Mouse (Mus musculus) gastrocnemius, adult 18-20 months (tissue): Measurements from ENCODE around the gene Mpg. TPM values are rescaled to one million over a fixed set of nuclear protein-coding genes. Genes with fewer than 3 reads are reported as not detected.
A peak's percentile ranks its signal among the peaks of the same experiment; 100 is the strongest.

Experiments used
- DNase-seq: peaks from one replicate; pipeline ENCODE4 v3.0.0; 2021; ENCODE audit warnings: low spot score
- total RNA-seq, 2 experiments: library from RNA; stranded (reverse); gene quantifications; 2 replicates each; pipeline ENCODE4 v1.2.3; 2021

Mpg gene
- total RNA-seq, 2 experiments from 2014 or later = 4.1 to 4.4 TPM

GRCm38 (mm10) chr11:32256566-32256965 lies 30.3 kb downstream of the Mpg start:
- DNase-seq = no peak

GRCm38 (mm10) chr11:32262674-32263415 lies 36.5 kb downstream of the Mpg start:
- no peak for DNase-seq

- DNase-seq = no peak
Measured at GRCm38 (mm10) chr11:32265117-32265738, 38.9 kb downstream of the Mpg start.

GRCm38 (mm10) chr11:32266194-32266593 lies 39.9 kb downstream of the Mpg start:
- no peak for DNase-seq

- no peak for DNase-seq
Measured at GRCm38 (mm10) chr11:32266776-32267175, 40.5 kb downstream of the Mpg start.

- peak; percentile 95 for DNase-seq
Measured at GRCm38 (mm10) chr11:32267188-32267884, 41.0 kb downstream of the Mpg start, which contains the start of gene Nprl3. Nprl3 (minus strand) TSS chr11:32267707.

GRCm38 (mm10) chr11:32267964-32268363 lies 41.7 kb downstream of the Mpg start:
- no peak for DNase-seq

GRCm38 (mm10) chr11:32268952-32269351 lies 42.6 kb downstream of the Mpg start:
- DNase-seq = no peak

- DNase-seq = no peak
Measured at GRCm38 (mm10) chr11:32271178-32271577, 44.9 kb downstream of the Mpg start.

GRCm38 (mm10) chr11:32276347-32276746 lies 50.0 kb downstream of the Mpg start, which contains the start of gene Hba-x:
Hba-x (plus strand) TSS chr11:32276400.
- DNase-seq = no peak

GRCm38 (mm10) chr11:32277736-32278457 lies 51.6 kb downstream of the Mpg start:
- DNase-seq = no peak

GRCm38 (mm10) chr11:32278458-32278957 lies 52.2 kb downstream of the Mpg start:
- DNase-seq = no peak

GRCm38 (mm10) chr11:32280646-32281045 lies 54.3 kb downstream of the Mpg start:
- DNase-seq = no peak

GRCm38 (mm10) chr11:32281416-32282144 lies 55.3 kb downstream of the Mpg start:
- no peak for DNase-seq

Other genes with a start within 250 kb of the Mpg start
- not detected for gene Nsg2, start 226.0 kb upstream of the Mpg start, total RNA-seq
- gene Il9r, start 26.2 kb upstream of the Mpg start, total RNA-seq = not detected
- 10 to 100 TPM in 1 of 2 experiments, 1 to 10 TPM in 1; 9.3 to 12.1 TPM for gene Snrnp25, start 21.1 kb upstream of the Mpg start, total RNA-seq
- 10 to 100 TPM; 17.8 to 17.9 TPM for gene Rhbdf1, start 4.2 kb upstream of the Mpg start, total RNA-seq
- 10 to 100 TPM; 20.1 to 27.4 TPM for gene Nprl3, start 41.2 kb downstream of the Mpg start, total RNA-seq
- not detected for gene Hba-x, start 49.9 kb downstream of the Mpg start, total RNA-seq
- 100 to 1,000 TPM; 316 to 399 TPM for gene Hba-a1, start 57.0 kb downstream of the Mpg start, total RNA-seq
- not detected for gene Hbq1b, start 60.5 kb downstream of the Mpg start, total RNA-seq
- gene Hba-a2, start 70.0 kb downstream of the Mpg start, total RNA-seq = 100 to 1,000 TPM; 266 to 304 TPM
- not detected for gene Hbq1a, start 73.6 kb downstream of the Mpg start, total RNA-seq
- 1 to 10 TPM; 4.2 to 4.6 TPM for gene Sh3pxd2b, start 121.3 kb downstream of the Mpg start, total RNA-seq
- 1 to 10 TPM; 7.2 to 7.7 TPM for gene Ubtd2, start 228.9 kb downstream of the Mpg start, total RNA-seq